Mouse (Mus musculus) midbrain, embryonic 13.5 days (tissue): ENCODE results near the gene Fosl1. TPM values are rescaled to one million over a fixed set of nuclear protein-coding genes. Genes with fewer than 3 reads are reported as not detected.
A peak's percentile ranks its signal among the peaks of the same experiment; 100 is the strongest.
"Not testable (repeated sequence)": the region's sequence is repeated elsewhere in the genome, so short reads cannot be mapped to it uniquely, and the experiment has no call there.

Experiments used
- ATAC-seq: fragments of 200-750 bp; cut with Nextera tagmentation; 2 replicates; pipeline ENCODE4 v1.8.0; 2017; ENCODE audit warnings: mild to moderate bottlenecking, moderate TSS enrichment, moderate library complexity
- H3K27ac ChIP-seq: fragments of 300-500 bp; sonication (generic); 2 replicates; pipeline ENCODE4 v1.5.1; 2015; ENCODE audit warnings: inconsistent platforms, mild to moderate bottlenecking, moderate library complexity
- H3K27me3 ChIP-seq: fragments of 300-500 bp; sonication (generic); 2 replicates; pipeline ENCODE4 v1.6.1; 2015; ENCODE audit warnings: mild to moderate bottlenecking, inconsistent platforms
- H3K36me3 ChIP-seq: fragments of 300-500 bp; sonication (generic); 2 replicates; pipeline ENCODE4 v1.6.1; 2015; ENCODE audit warnings: mild to moderate bottlenecking, inconsistent platforms
- H3K4me1 ChIP-seq: fragments of 300-500 bp; sonication (generic); replicated peaks from 2 replicates; pipeline ENCODE4 v1.6.1; 2015; ENCODE audit warnings: inconsistent platforms
- H3K4me2 ChIP-seq: fragments of 300-500 bp; sonication (generic); replicated peaks from 2 replicates; pipeline ENCODE4 v1.6.1; 2015; ENCODE audit warnings: moderate library complexity, mild to moderate bottlenecking, inconsistent platforms
- H3K4me3 ChIP-seq: fragments of 300-500 bp; sonication (generic); replicated peaks from 2 replicates; pipeline ENCODE4 v1.5.1; 2015; ENCODE audit warnings: mild to moderate bottlenecking, inconsistent platforms
- H3K9ac ChIP-seq: fragments of 300-500 bp; sonication (generic); replicated peaks from 2 replicates; pipeline ENCODE4 v1.6.1; 2015; ENCODE audit warnings: mild to moderate bottlenecking, inconsistent platforms
- H3K9me3 ChIP-seq: fragments of 300-500 bp; sonication (generic); 2 replicates; pipeline ENCODE4 v1.6.1; 2016; ENCODE audit warnings: mild to moderate bottlenecking, inconsistent platforms
- WGBS: fragments of 180-500 bp; shearing (Covaris S2); methylation state at CpG from one replicate; pipeline ENCODE4 v1.1.7; 2015; 5-methylcytosine and 5-hydroxymethylcytosine counted together
- polyA plus RNA-seq: library from polyadenylated mRNA; unstranded; fragments of >200 nt; fragmentation: Nextera tagmentation; extraction: Ambion mirVana; gene quantifications from 2 replicates; pipeline ENCODE4 v1.2.1, GENCODE M21; 2015

Fosl1 gene
- polyA plus RNA-seq, 1 experiment from 2014 or later: not detected

DNA sequence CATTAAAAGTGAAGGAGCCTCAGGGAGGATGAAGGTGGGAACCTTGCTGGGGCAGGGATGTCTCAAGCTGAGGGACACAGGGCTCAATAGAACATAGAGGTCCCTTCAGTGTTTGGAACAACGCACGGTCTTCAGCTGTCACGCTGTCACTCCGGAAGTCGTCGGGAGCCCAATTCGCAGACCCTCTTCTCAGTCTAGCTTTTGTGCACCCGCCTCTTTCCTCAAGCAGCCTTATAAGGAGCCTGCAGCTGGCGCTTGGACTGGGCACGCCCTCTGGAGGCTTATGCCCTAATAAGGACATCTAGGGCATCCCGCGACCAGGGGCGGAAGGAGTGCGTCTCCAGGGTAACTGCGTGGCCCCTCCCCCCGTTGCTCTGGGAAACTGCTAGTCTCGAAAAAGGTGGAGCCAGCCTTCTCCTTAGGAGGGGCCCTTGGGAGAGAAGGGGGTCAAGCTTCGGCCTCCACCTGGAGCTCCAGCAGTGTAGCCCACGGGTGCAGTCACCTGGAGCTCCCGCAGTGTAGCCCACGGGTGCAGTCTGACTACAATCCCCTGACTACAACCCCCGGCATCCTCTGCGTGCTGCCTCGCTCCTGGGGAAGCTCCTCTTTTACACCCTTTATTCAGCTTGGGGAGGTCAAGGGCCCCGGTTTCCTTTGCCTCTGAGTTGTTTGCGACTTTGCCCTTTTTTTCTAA, 41.7 kb downstream of the Fosl1 start:
- under 1% methylated on average over 26 of the region's 26 CpGs for WGBS
- peak; percentile 81 for ATAC-seq
- H3K36me3 ChIP-seq: peaks cover 48% of the 10 kb centered on the region
- H3K27ac ChIP-seq: peak overlapping the region; percentile 100
- no peaks in the 10 kb centered on the region for H3K27me3 ChIP-seq
- peak overlapping the region; percentile 54 for H3K4me3 ChIP-seq
- peak overlapping the region; percentile 92 for H3K4me2 ChIP-seq
- H3K9me3 ChIP-seq: no peaks in the 10 kb centered on the region
- H3K9ac ChIP-seq: peak overlapping the region; percentile 71
- peaks cover 55% of the 10 kb centered on the region for H3K4me1 ChIP-seq

- peak overlapping the region; percentile 100 for H3K27ac ChIP-seq
- ATAC-seq, H3K9ac ChIP-seq, H3K9me3 ChIP-seq, H3K27me3 ChIP-seq: not testable (repeated sequence)
- 58% methylated on average over 10 of the region's 10 CpGs for WGBS
- peak overlapping the region; percentile 92 for H3K4me2 ChIP-seq
- H3K4me3 ChIP-seq: peak overlapping the region; percentile 99
- peaks cover 55% of the 10 kb centered on the region for H3K4me1 ChIP-seq
- peaks cover 48% of the 10 kb centered on the region for H3K36me3 ChIP-seq
These were observed 42.4 kb downstream of the Fosl1 start for GRCm38 (mm10) chr19:5489721-5490120.

- H3K4me2 ChIP-seq: peak within 1 kb of the TSS; percentile 92
- ATAC-seq: peak; percentile 72
- under 1% methylated on average over 62 of the region's 62 CpGs for WGBS
- H3K27ac ChIP-seq: peak within 1 kb of the TSS; percentile 100
- no peaks in the 10 kb centered on the region for H3K27me3 ChIP-seq
- H3K36me3 ChIP-seq: peaks cover 46% of the 10 kb centered on the region
- peak within 1 kb of the TSS; percentile 98 for H3K9ac ChIP-seq
- H3K4me3 ChIP-seq: peak within 1 kb of the TSS; percentile 99
- H3K9me3 ChIP-seq: no peaks in the 10 kb centered on the region
- H3K4me1 ChIP-seq: peaks cover 55% of the 10 kb centered on the region
These were observed 43.1 kb downstream of the Fosl1 start, which contains the start of gene Cfl1 for GRCm38 (mm10) chr19:5490313-5490897. Cfl1 (plus strand) TSS chr19:5490455.

GRCm38 (mm10) chr19:5490898-5491708, 43.8 kb downstream of the Fosl1 start:
- WGBS: under 1% methylated on average over 59 of the region's 59 CpGs
- peak overlapping the region; percentile 100 for H3K27ac ChIP-seq
- no peaks in the 10 kb centered on the region for H3K27me3 ChIP-seq
- peak; percentile 55 for ATAC-seq
- peaks cover 55% of the 10 kb centered on the region for H3K4me1 ChIP-seq
- H3K36me3 ChIP-seq: peaks cover 46% of the 10 kb centered on the region
- H3K4me3 ChIP-seq: peak overlapping the region; percentile 99
- H3K4me2 ChIP-seq: peak overlapping the region; percentile 92
- H3K9ac ChIP-seq: peak overlapping the region; percentile 98
- no peaks in the 10 kb centered on the region for H3K9me3 ChIP-seq

GRCm38 (mm10) chr19:5492641-5493040, 45.3 kb downstream of the Fosl1 start:
- H3K9ac ChIP-seq: no peak overlapping the region
- no peaks in the 10 kb centered on the region for H3K27me3 ChIP-seq
- 89% methylated on average over 4 of the region's 4 CpGs for WGBS
- peak overlapping the region; percentile 92 for H3K4me2 ChIP-seq
- peaks cover 57% of the 10 kb centered on the region for H3K36me3 ChIP-seq
- ATAC-seq: no peak
- H3K4me3 ChIP-seq: no peak overlapping the region; the same call in 1 of the 2 replicates
- peaks cover 41% of the 10 kb centered on the region for H3K4me1 ChIP-seq
- H3K9me3 ChIP-seq: no peaks in the 10 kb centered on the region
- H3K27ac ChIP-seq: no peak overlapping the region

DNA sequence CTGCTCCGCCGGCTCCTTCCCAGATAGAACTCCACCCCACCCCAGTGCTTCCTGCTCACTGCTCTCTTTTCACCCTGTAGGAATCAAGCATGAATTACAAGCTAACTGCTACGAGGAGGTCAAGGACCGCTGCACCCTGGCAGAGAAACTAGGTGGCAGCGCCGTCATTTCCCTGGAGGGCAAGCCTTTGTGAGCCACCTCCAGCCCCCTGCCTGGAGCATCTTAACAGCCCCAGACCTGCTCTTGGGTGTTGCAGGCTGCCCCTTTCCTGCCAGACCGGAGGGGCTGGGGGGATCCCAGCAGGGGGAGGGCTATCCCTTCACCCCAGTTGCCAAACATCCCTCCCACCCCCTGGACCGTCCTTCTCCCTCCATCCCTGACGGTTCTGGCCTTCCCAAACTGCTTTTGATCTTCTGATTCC, 46.0 kb downstream of the Fosl1 start:
- not testable (repeated sequence) for H3K9me3 ChIP-seq, H3K27ac ChIP-seq, ATAC-seq, H3K4me3 ChIP-seq, H3K9ac ChIP-seq, H3K27me3 ChIP-seq, H3K4me2 ChIP-seq
- 60% methylated on average over 9 of the region's 9 CpGs for WGBS
- Histone ChIP-seq H3K36me3 (peaks cover 64% of the 10 kb centered on the region), H3K4me1 (peaks cover 38% of the 10 kb centered on the region)

- Histone ChIP-seq H3K9ac (no peak overlapping the region), H3K36me3 (peaks cover 68% of the 10 kb centered on the region), H3K27ac (no peak overlapping the region), H3K4me1 (peaks cover 28% of the 10 kb centered on the region), H3K27me3 (no peaks in the 10 kb centered on the region), H3K4me3 (no peak overlapping the region), H3K4me2 (no peak overlapping the region), H3K9me3 (no peaks in the 10 kb centered on the region)
- 94% methylated on average over 3 of the region's 3 CpGs for WGBS
- no peak for ATAC-seq
These were observed 47.0 kb downstream of the Fosl1 start for GRCm38 (mm10) chr19:5494314-5494713.

DNA sequence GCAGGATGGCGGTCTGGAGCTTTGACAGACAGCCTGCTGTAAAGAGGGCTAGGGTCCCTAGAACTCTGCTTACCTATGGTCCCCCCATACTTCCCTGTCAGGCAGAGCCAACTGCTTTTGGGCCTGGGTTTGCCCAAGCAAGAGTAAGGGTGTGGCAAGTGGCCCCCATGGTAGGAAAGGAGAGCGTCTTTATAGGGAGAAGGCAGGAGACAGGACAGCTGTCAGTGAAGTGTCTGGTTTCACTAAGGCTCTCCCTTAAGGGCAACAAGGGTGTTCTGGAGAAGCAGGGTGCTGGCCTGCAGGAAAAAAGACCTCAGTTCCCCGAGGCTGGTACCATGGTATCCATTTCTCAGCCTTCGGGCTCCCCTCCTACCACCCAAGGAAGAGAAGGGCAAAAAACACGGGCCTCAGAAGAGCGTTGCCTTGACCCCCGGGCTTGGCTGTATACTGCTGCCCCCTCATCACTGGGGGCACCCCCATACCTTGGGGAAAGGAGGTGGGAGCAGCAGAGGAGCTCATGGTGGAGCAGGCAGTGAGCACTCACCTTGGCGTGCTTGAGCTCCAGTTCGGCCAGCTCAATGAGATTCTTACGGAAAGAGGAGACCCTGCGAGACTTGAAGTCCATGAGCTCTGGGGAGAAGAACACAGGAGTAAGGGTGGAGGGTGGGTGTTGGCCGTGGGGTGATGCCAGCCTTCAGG, 48.2 kb downstream of the Fosl1 start:
- Histone ChIP-seq H3K36me3 (peaks cover 68% of the 10 kb centered on the region), H3K27ac (no peak overlapping the region), H3K9me3 (no peaks in the 10 kb centered on the region), H3K27me3 (no peaks in the 10 kb centered on the region), H3K4me3 (no peak overlapping the region), H3K4me1 (peaks cover 19% of the 10 kb centered on the region), H3K9ac (no peak overlapping the region), H3K4me2 (no peak overlapping the region)
- WGBS: 83% methylated on average over 12 of the region's 12 CpGs
- ATAC-seq: no peak

DNA sequence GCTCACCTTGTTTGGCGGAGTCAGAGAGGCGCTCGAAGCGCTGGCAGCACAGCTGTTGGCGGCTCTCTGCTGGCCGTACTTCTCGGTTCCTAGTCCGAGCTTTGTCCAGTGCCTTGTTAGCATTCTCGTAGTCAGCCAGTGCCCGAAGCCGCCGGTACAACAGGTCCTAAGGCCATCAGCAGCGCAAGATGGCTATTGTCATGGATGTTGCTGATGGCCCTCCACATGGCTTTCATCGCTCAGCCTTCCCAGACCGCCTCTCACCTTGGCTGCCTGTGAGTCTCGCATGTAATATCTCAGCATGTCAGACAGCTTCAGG, 48.7 kb downstream of the Fosl1 start:
- peaks cover 19% of the 10 kb centered on the region for H3K4me1 ChIP-seq
- H3K36me3 ChIP-seq: peaks cover 68% of the 10 kb centered on the region
- no peak overlapping the region for H3K4me2 ChIP-seq
- ATAC-seq: no peak
- no peak overlapping the region for H3K9ac ChIP-seq
- H3K4me3 ChIP-seq: no peak overlapping the region
- no peaks in the 10 kb centered on the region for H3K9me3 ChIP-seq
- no peak overlapping the region for H3K27ac ChIP-seq
- WGBS: 83% methylated on average over 16 of the region's 16 CpGs
- H3K27me3 ChIP-seq: no peaks in the 10 kb centered on the region

- peaks cover 42% of the 10 kb centered on the region for H3K36me3 ChIP-seq
- H3K9me3 ChIP-seq: no peaks in the 10 kb centered on the region
- H3K4me2 ChIP-seq: no peak overlapping the region
- H3K27me3 ChIP-seq: no peaks in the 10 kb centered on the region
- no peak overlapping the region for H3K9ac ChIP-seq
- no peak overlapping the region for H3K27ac ChIP-seq
- no peak for ATAC-seq
- WGBS: 89% methylated on average over 2 of the region's 2 CpGs
- H3K4me3 ChIP-seq: no peak overlapping the region
- H3K4me1 ChIP-seq: no peaks in the 10 kb centered on the region
These were observed 53.1 kb downstream of the Fosl1 start for GRCm38 (mm10) chr19:5500330-5500875.

DNA sequence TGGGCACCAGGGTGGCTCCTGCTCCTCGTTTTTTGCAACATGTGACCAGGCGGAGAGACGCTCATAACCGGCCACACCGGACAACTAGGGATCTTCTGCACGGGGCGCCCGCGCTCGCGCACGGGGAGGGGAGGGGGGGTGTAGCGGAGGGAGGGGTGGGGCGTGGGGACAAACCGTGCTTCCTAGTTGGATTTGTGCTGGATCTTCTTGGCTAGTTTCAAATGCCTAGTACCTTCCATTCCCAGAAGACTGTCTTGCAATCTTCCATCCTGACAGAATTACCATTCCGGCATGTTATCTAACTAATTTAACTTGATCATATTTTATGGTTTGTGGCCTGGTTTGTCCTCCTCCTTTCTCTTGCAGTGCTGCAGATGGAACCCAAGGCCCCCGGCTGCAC, 56.3 kb downstream of the Fosl1 start, which contains the start of gene 1700020D05Rik:
1700020D05Rik (minus strand) TSS at position 101 of the 400 bp plus-strand sequence.
- 67% methylated on average over 16 of the region's 17 CpGs for WGBS
- no peak for ATAC-seq
- peaks cover 10% of the 10 kb centered on the region for H3K36me3 ChIP-seq
- H3K4me2 ChIP-seq: no peak within 1 kb of the TSS
- no peaks in the 10 kb centered on the region for H3K27me3 ChIP-seq
- H3K27ac ChIP-seq: no peak within 1 kb of the TSS
- H3K4me3 ChIP-seq: no peak within 1 kb of the TSS
- no peaks in the 10 kb centered on the region for H3K9me3 ChIP-seq
- peaks cover under 1% of the 10 kb centered on the region; the same call in 1 of the 2 replicates for H3K4me1 ChIP-seq
- no peak within 1 kb of the TSS for H3K9ac ChIP-seq
